In the genomic region with DNA sequence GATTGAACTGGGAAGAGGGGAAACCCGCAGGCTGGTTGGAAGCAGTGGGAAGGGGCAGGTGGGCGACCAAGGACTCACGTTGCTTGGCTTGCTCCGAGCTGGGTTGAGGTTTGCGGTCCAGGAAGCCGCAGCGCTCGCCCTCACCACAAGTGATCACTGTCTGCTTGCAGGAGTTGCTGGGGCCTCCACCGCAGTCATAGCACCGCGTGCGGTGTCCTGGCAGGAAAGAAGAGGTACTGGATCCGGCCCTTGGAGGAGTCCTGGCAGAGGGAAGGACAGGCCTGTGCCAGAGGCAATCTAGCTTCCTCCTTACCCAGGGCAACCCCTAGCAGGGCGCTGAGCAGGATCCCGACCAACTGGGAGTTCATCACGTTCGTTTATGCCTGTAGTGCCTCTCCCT, we compare ENCODE assay signal across 14 mouse cellular contexts. TPM values are rescaled to one million over a fixed set of nuclear protein-coding genes. Genes with fewer than 3 reads are reported as not detected.
A peak's percentile ranks its signal among the peaks of the same experiment; 100 is the strongest.
DNase-seq lines count a peak whose midpoint lies in the region; TF ChIP-seq lines count a peak whose summit lies in the region.
"Had no signal": no experiment of that assay in that cellular context is flagged by ENCODE, and none has a peak within 500 bp of the region (broad histone marks: within the 10 kb centered on the region; RNA-seq: fewer than 3 reads in every experiment).

No protein-coding gene starts in this region.

- H3K27me3 ChIP-seq in heart, embryonic 10.5 days (ENCODE audit: insufficient read depth, poor library complexity, severe bottlenecking) = peaks cover 21% of the 10 kb centered on the region
- H3K27me3 ChIP-seq in heart, adult 2 months (ENCODE audit: control insufficient read depth, insufficient read depth, low read length) = no peaks in the 10 kb centered on the region
- H3K27me3 ChIP-seq: neural tube, embryonic 15.5 days had no signal

- H3K79me2 ChIP-seq in heart, adult 2 months (replicated peaks; ENCODE audit: control insufficient read depth, insufficient read depth, low read length) = no peaks in the 10 kb centered on the region

- H3K36me3 ChIP-seq in heart, embryonic 10.5 days = no peaks in the 10 kb centered on the region
- H3K36me3 ChIP-seq in heart, adult 2 months (ENCODE audit: control insufficient read depth, insufficient read depth, low read length) = no peaks in the 10 kb centered on the region
- H3K36me3 ChIP-seq: neural tube, embryonic 15.5 days had no signal

- peaks cover 34% of the 10 kb centered on the region for H3K4me1 ChIP-seq in heart, embryonic 10.5 days
- peaks cover 5% of the 10 kb centered on the region for H3K4me1 ChIP-seq in heart, adult 2 months (ENCODE audit: control insufficient read depth, insufficient read depth, low read length)

- TF ChIP-seq POLR2A in heart, adult 2 months (IDR thresholded peaks at IDR 0.05; ENCODE audit: insufficient read depth, low read depth, low read length) = no peak

- WGBS in heart, embryonic 10.5 days = 48% methylated on average over 17 of the region's 17 CpGs
- WGBS in heart, adult 2 months = 64% methylated on average over 17 of the region's 17 CpGs

- H3K9me3 ChIP-seq in heart, embryonic 10.5 days = no peaks in the 10 kb centered on the region
- H3K9me3 ChIP-seq: neural tube, embryonic 15.5 days had no signal

- H3K4me3 ChIP-seq in heart, embryonic 10.5 days = 0 out of 2 replicates have a peak overlapping the region, but pooled peaks have one; percentile 3
- H3K4me3 ChIP-seq in heart, adult 2 months = no peak overlapping the region
- H3K4me3 ChIP-seq: erythroblast, embryonic 14.5 days; neural tube, embryonic 15.5 days had no signal

- H3K9ac ChIP-seq in heart, adult 2 months (ENCODE audit: low read depth, low read length) = no peak overlapping the region
- H3K9ac ChIP-seq: liver, embryonic 14.5 days; neural tube, embryonic 15.5 days had no signal

- no peak for TF ChIP-seq CTCF in heart, adult 2 months (IDR thresholded peaks at IDR 0.05)

- TF ChIP-seq EP300 in heart, adult 2 months (IDR thresholded peaks at IDR 0.05; ENCODE audit: insufficient read depth, low read depth, low read length) = no peak

- 0 out of 2 replicates have a peak overlapping the region, but pooled peaks have one; percentile 29 for H3K27ac ChIP-seq in heart, embryonic 10.5 days
- H3K27ac ChIP-seq in heart, adult 2 months = no peak overlapping the region
- H3K27ac ChIP-seq: liver, embryonic 14.5 days; neural tube, embryonic 15.5 days had no signal

- intact Hi-C loops in heart, adult 2 months (cut with DNase I) = no loop called here

- no peak for DNase-seq in heart, embryonic 10.5 days (ENCODE audit: low spot score)
- no peak for DNase-seq in heart, adult 2 months
- peak; percentile 33 for DNase-seq in ES-CJ7 (ENCODE audit: low read depth, low spot score)
- peak; percentile 86 to 91 for DNase-seq in cerebellum, postnatal 25 days
- DNase-seq in thymus, adult 18-20 months = peak; percentile 27 to 32
- no peak for DNase-seq in adrenal gland, postnatal 10 days
- DNase-seq in kidney, adult 18-20 months = no peak
- DNase-seq in heart, postnatal 4 days = no peak
- DNase-seq: layer of hippocampus, adult 9-11 months; right cerebral cortex, postnatal 4 days had no signal

RNA-seq across cellular contexts. Expression of gene Ly6g6e, which starts 2.6 kb away (rescaled TPM):
- 0.18 and 0.39 TPM in 2 replicates for polyA plus RNA-seq in heart, embryonic 10.5 days (2016; fragmentation: Nextera tagmentation; extraction: Ambion mirVana)
- total RNA-seq in heart, adult 2 months (2021) = not detected
- polyA plus RNA-seq in heart, adult 2 months (2012; rRNA removed) = 0.41 TPM in 1 of 2 replicates, not detected in the other
- total RNA-seq in adrenal gland, postnatal 10 days (2021) = under 1 TPM in 1 of 2 experiments, not detected in 1; 0.27 TPM
- total RNA-seq in heart, postnatal 4 days (2021) = not detected
- polyA plus RNA-seq: C2C12; erythroblast, embryonic 14.5 days had no signal

RNA-seq across cellular contexts. Expression of gene Ly6g6d, which starts 3.8 kb away (rescaled TPM):
- 2.5 and 2.6 TPM in 2 replicates for polyA plus RNA-seq in heart, embryonic 10.5 days (2016; fragmentation: Nextera tagmentation; extraction: Ambion mirVana)
- total RNA-seq in heart, adult 2 months (2021) = under 1 TPM in 1 of 2 experiments, not detected in 1; 0.61 TPM
- 1.3 and 1.6 TPM in 2 replicates for polyA plus RNA-seq in heart, adult 2 months (2012; rRNA removed)
- 1 to 10 TPM; 1.1 to 2.2 TPM for total RNA-seq in adrenal gland, postnatal 10 days (2021)
- total RNA-seq in heart, postnatal 4 days (2021) = 1 to 10 TPM; 1.6 to 2.4 TPM
- polyA plus RNA-seq: C2C12; erythroblast, embryonic 14.5 days had no signal

RNA-seq across cellular contexts. Expression of gene Mpig6b, which starts 8.1 kb away (rescaled TPM):
- polyA plus RNA-seq in heart, embryonic 10.5 days (2016; fragmentation: Nextera tagmentation; extraction: Ambion mirVana) = 0.63 and 1.0 TPM in 2 replicates
- total RNA-seq in heart, adult 2 months (2021) = 1 to 10 TPM in 1 of 2 experiments, under 1 TPM in 1; 0.31 to 2.4 TPM
- polyA plus RNA-seq in heart, adult 2 months (2012; rRNA removed) = 0.32 and 1.4 TPM in 2 replicates
- under 1 TPM; 0.24 to 0.30 TPM for total RNA-seq in adrenal gland, postnatal 10 days (2021)
- total RNA-seq in heart, postnatal 4 days (2021) = under 1 TPM in 1 of 2 experiments, not detected in 1; 0.47 TPM

RNA-seq across cellular contexts. Expression of gene Ly6g6c, which starts 8.9 kb away (rescaled TPM):
- not detected in 2 replicates for polyA plus RNA-seq in heart, embryonic 10.5 days (2016; fragmentation: Nextera tagmentation; extraction: Ambion mirVana)
- under 1 TPM; 0.34 to 0.55 TPM for total RNA-seq in heart, adult 2 months (2021)
- 0.23 and 0.64 TPM in 2 replicates for polyA plus RNA-seq in heart, adult 2 months (2012; rRNA removed)
- not detected for total RNA-seq in adrenal gland, postnatal 10 days (2021)
- not detected for total RNA-seq in heart, postnatal 4 days (2021)
- polyA plus RNA-seq: erythroblast, embryonic 14.5 days; neural tube, embryonic 15.5 days had no signal

RNA-seq across cellular contexts. Expression of gene Ly6g6f, which starts 11.3 kb away (rescaled TPM):
- polyA plus RNA-seq in heart, embryonic 10.5 days (2016; fragmentation: Nextera tagmentation; extraction: Ambion mirVana) = 0.91 and 1.0 TPM in 2 replicates
- total RNA-seq in heart, adult 2 months (2021) = not detected
- 0.27 TPM in 1 of 2 replicates, not detected in the other for polyA plus RNA-seq in heart, adult 2 months (2012; rRNA removed)
- total RNA-seq in adrenal gland, postnatal 10 days (2021) = under 1 TPM in 1 of 2 experiments, not detected in 1; 0.48 TPM
- total RNA-seq in heart, postnatal 4 days (2021) = not detected
- polyA plus RNA-seq: C2C12; neural tube, embryonic 15.5 days had no signal

Comparison
In these comparisons a context has a peak if more than half of its experiments do, and no peak if none do; other contexts are left out.
1. DNase-seq: peak in ES-CJ7 (single experiment), cerebellum, postnatal 25 days (2 of 2) and thymus, adult 18-20 months (2 of 2); none in heart, embryonic 10.5 days (single experiment), heart, adult 2 months (0 of 2), adrenal gland, postnatal 10 days (single experiment), kidney, adult 18-20 months (single experiment) and heart, postnatal 4 days (single experiment).